8 mouse cellular contexts compared by ENCODE assay signal in the genomic region with DNA sequence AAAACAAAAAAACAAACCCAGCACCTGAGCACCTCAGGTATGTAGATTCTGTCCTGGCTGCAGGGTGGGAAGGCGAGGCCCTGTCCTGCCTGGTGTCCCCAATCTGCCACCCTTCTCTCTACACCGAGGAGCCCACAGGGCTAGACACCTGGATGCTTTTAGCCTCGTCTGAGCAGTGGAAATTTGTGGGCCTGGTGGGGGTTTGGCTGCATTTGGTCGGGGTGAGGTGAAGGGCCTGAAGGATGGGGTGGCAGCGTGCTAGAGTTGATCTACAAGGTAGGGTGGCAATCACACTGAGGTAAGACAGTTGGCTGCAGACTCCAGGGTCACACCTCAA.
DNase-seq lines count a peak whose midpoint lies in the region; ATAC-seq and TF ChIP-seq lines count a peak whose summit lies in the region.
"Had no signal": no experiment of that assay in that cellular context is flagged by ENCODE, and none has a peak within 500 bp of the region (broad histone marks: within the 10 kb centered on the region; RNA-seq: fewer than 3 reads in every experiment).

No protein-coding gene starts in this region.

- WGBS in liver, adult 2 months: 88% methylated on average over 5 of the region's 5 CpGs
- 61% methylated on average over 5 of the region's 5 CpGs for WGBS in embryonic facial prominence, embryonic 10.5 days
- 50% methylated on average over 5 of the region's 5 CpGs for WGBS in liver, embryonic 15.5 days (ENCODE audit: insufficient replicate concordance)

- H3K9ac ChIP-seq in liver, adult 2 months (ENCODE audit: low read depth, low read length): 0 out of 2 replicates have a peak overlapping the region, but pooled peaks have one; percentile 14
- peak overlapping the region; percentile 21; the same call in 1 of the 2 replicates for H3K9ac ChIP-seq in ES-E14 (ENCODE audit: insufficient read depth, low read depth, low read length, poor library complexity, severe bottlenecking)
- H3K9ac ChIP-seq in liver, embryonic 15.5 days: no peak overlapping the region

- no peaks in the 10 kb centered on the region for H3K27me3 ChIP-seq in liver, adult 2 months (ENCODE audit: control insufficient read depth, insufficient read depth, low read length)
- H3K27me3 ChIP-seq in embryonic facial prominence, embryonic 10.5 days (replicated peaks; ENCODE audit: low read depth, poor library complexity, severe bottlenecking): no peaks in the 10 kb centered on the region
- H3K27me3 ChIP-seq in liver, embryonic 15.5 days: no peaks in the 10 kb centered on the region

- peak overlapping the region; percentile 13; the same call in 1 of the 2 replicates for H3K27ac ChIP-seq in liver, adult 2 months (replicated peaks; ENCODE audit: insufficient read depth, low read depth, low read length)
- H3K27ac ChIP-seq in ES-E14 (ENCODE audit: insufficient read depth, low read depth, low read length, poor library complexity, severe bottlenecking): peak overlapping the region; percentile 90
- peak overlapping the region; percentile 67 for H3K27ac ChIP-seq in embryonic facial prominence, embryonic 10.5 days (replicated peaks)
- H3K27ac ChIP-seq in liver, embryonic 15.5 days (replicated peaks): peak overlapping the region; percentile 61

- no peak for ATAC-seq in liver, embryonic 15.5 days (ENCODE audit: insufficient read depth)

- no peak for DNase-seq in liver, adult 2 months (ENCODE audit: extremely low read depth, low read depth, low spot score)
- DNase-seq in liver (no peak), ES-E14 (ENCODE audit: low read depth, low spot score) (no peak)
- DNase-seq in embryonic facial prominence, embryonic 10.5 days (ENCODE audit: low spot score): no peak
- DNase-seq in layer of hippocampus, adult 18-20 months (ENCODE audit: low spot score in 2 of 2): no peak
- no peak for DNase-seq in right cerebral cortex, postnatal 14 days
- DNase-seq: gastrocnemius, postnatal 25 days had no signal

- H3K36me3 ChIP-seq in liver, adult 2 months (ENCODE audit: control insufficient read depth, insufficient read depth, low read length): no peaks in the 10 kb centered on the region
- no peaks in the 10 kb centered on the region for H3K36me3 ChIP-seq in ES-E14 (ENCODE audit: control insufficient read depth, insufficient read depth, low read length, poor library complexity, severe bottlenecking)
- H3K36me3 ChIP-seq in embryonic facial prominence, embryonic 10.5 days (replicated peaks): peaks cover 9% of the 10 kb centered on the region
- no peaks in the 10 kb centered on the region for H3K36me3 ChIP-seq in liver, embryonic 15.5 days (replicated peaks)

- no peak for TF ChIP-seq POLR2A in liver, adult 2 months (IDR thresholded peaks at IDR 0.05; ENCODE audit: extremely low read depth, insufficient read depth, low read length)

- no peak overlapping the region for H3K4me2 ChIP-seq in liver, embryonic 15.5 days

- H3K9me3 ChIP-seq in ES-E14 (ENCODE audit: control insufficient read depth, insufficient read depth, low read depth, low read length): no peaks in the 10 kb centered on the region
- no peaks in the 10 kb centered on the region for H3K9me3 ChIP-seq in embryonic facial prominence, embryonic 10.5 days
- no peaks in the 10 kb centered on the region for H3K9me3 ChIP-seq in liver, embryonic 15.5 days (replicated peaks)

- H3K4me3 ChIP-seq in liver, adult 2 months (ENCODE audit: insufficient read depth, low read depth, low read length): no peak overlapping the region
- H3K4me3 ChIP-seq in ES-E14 (ENCODE audit: insufficient read depth in 1 of 2, low read depth in 1 of 2, low read length in 2 of 2, poor library complexity in 1 of 2, severe bottlenecking in 1 of 2): no peak overlapping the region
- H3K4me3 ChIP-seq in embryonic facial prominence, embryonic 10.5 days: no peak overlapping the region
- H3K4me3 ChIP-seq in liver, embryonic 15.5 days (replicated peaks): no peak overlapping the region

- in situ Hi-C loops in ES-E14 (cut with MboI; ENCODE audit: low sequenced_read_pairs in 2 of 2, unreplicated experiment in 2 of 2): no loop called here

- peaks cover 64% of the 10 kb centered on the region for H3K79me2 ChIP-seq in liver, adult 2 months (ENCODE audit: control insufficient read depth, insufficient read depth, low read length)

- no peak for TF ChIP-seq CTCF in liver, adult 2 months (IDR thresholded peaks at IDR 0.05; ENCODE audit: low read depth, low read length)

- H3K4me1 ChIP-seq in liver, adult 2 months (ENCODE audit: control insufficient read depth, insufficient read depth, low read length): peaks cover 47% of the 10 kb centered on the region
- H3K4me1 ChIP-seq in ES-E14 (ENCODE audit: control insufficient read depth in 2 of 2, insufficient read depth in 2 of 2, low read length in 2 of 2, poor library complexity in 1 of 2): peaks cover 17 to 55% of the 10 kb centered on the region in 2 experiments
- H3K4me1 ChIP-seq in embryonic facial prominence, embryonic 10.5 days: peaks cover 91% of the 10 kb centered on the region
- peaks cover 82% of the 10 kb centered on the region for H3K4me1 ChIP-seq in liver, embryonic 15.5 days (replicated peaks)

TF ChIP-seq in ES-E14, 5 proteins besides CTCF, POLR2A, EP300 and RAD21:
- no peak for TF ChIP-seq HCFC1 (IDR thresholded peaks at IDR 0.05; ENCODE audit: borderline replicate concordance, insufficient read depth, low read length)
- TF ChIP-seq ZNF384 (IDR thresholded peaks at IDR 0.05; ENCODE audit: low read depth, low read length): no peak
- no peak for TF ChIP-seq MAFK (IDR thresholded peaks at IDR 0.05; ENCODE audit: insufficient read depth, low read depth, low read length)
- TF ChIP-seq ZC3H11A (IDR thresholded peaks at IDR 0.05; ENCODE audit: borderline replicate concordance, low read depth, low read length): no peak
- TF ChIP-seq CHD2 (IDR thresholded peaks at IDR 0.05; ENCODE audit: low read depth, low read length): no peak

Comparison
In these comparisons a context has a peak if more than half of its experiments do, and no peak if none do; other contexts are left out.
1. H3K27ac ChIP-seq: peak in every context shown above with its lines; median percentile 90 in ES-E14; 67 in embryonic facial prominence, embryonic 10.5 days; 61 in liver, embryonic 15.5 days; 13 in liver, adult 2 months.